Mouse (Mus musculus): Measurements from ENCODE around the gene Cnot6.

- TF ChIP-seq CTCF (IDR thresholded peaks at IDR 0.05; ENCODE audit: insufficient read depth, low read length) = peak; percentile 61
- no peak for TF ChIP-seq POLR2A (IDR thresholded peaks at IDR 0.05; ENCODE audit: borderline replicate concordance, extremely low read depth, low read depth, low read length)
These were observed 81.4 kb downstream of the Cnot6 start for GRCm38 (mm10) chr11:49631154-49631553.

Data from lung, adult 2 months (tissue).